Mouse (Mus musculus): ENCODE measurements around the gene Rbp7.
A peak's percentile ranks its signal among the peaks of the same experiment; 100 is the strongest.
"Not testable (repeated sequence)": the region's sequence is repeated elsewhere in the genome, so short reads cannot be mapped to it uniquely, and the experiment has no call there.

Gene Rbp7

DNA sequence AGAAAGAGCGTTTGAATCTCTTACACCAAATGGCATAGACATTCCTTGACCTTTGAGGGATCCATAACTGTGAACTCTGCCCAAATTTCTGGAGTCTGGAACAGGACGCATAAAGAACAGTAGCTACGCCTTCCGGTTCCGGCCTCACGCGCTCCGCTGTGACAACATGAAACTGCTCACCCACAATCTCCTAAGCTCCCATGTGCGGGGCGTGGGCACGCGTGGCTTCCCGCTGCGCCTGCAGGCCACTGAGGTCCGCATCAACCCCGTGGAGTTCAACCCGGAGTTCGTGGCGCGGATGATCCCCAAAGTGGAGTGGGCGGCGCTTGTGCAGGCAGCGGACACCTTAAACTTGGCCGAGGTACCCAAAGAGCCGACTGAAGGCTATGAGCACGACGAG, 2.4 kb upstream of the Rbp7 start:
- not testable (repeated sequence) for DNase-seq (ENCODE audit: low spot score)

- no peak for DNase-seq (ENCODE audit: low spot score)
These were observed 515 bp downstream of the Rbp7 start for GRCm38 (mm10) chr4:149454263-149454662.

DNA sequence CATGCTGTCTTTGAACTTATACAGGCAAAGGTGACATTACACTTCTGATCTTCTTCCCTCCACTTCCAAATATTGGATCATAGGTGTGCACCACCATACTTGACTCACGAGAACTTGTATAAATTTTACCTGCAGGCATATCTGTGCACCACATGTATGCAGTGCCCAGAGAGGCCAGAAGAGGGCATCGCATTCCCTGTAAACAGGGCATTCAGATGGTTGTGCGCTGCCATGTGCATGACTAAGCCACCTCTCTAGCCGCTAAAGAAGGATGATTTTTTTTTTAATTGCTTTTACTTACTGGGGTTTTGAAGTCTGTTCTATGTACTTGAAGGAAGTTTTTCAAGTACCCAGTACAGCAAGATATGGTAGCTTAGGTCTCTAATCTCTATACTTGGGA, 1.1 kb downstream of the Rbp7 start:
- DNase-seq (ENCODE audit: low spot score), result no peak

DNA sequence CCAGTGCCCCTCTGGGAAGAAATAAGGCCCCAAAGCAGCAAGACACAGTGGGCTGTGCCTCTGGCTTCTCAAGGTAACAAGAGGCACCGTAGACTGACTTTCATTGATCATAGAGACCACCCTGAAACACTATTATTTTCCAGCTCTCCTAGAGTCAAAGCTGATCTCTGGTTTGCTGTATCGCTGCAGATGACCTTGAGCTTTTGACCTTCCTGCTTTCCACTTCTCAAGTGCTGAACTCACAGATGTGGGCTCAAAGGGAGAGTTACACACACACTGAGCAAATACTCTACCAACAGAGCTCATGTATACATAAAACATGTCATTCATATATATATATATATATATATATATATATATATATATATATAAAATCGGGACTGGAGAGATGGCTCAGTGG, 4.1 kb downstream of the Rbp7 start:
- no peak for DNase-seq (ENCODE audit: low spot score)

GRCm38 (mm10) chr4:149446309-149446708, 8.5 kb downstream of the Rbp7 start:
- no peak for DNase-seq (ENCODE audit: low spot score)

- DNase-seq (ENCODE audit: low spot score), result peak; percentile 72
These were observed 8.9 kb downstream of the Rbp7 start for GRCm38 (mm10) chr4:149445868-149446267.

GRCm38 (mm10) chr4:149444964-149445701, 9.6 kb downstream of the Rbp7 start:
- DNase-seq (ENCODE audit: low spot score), result peak; percentile 93

- no peak for DNase-seq (ENCODE audit: low spot score)
These were observed 10.3 kb downstream of the Rbp7 start for GRCm38 (mm10) chr4:149444465-149444864.

GRCm38 (mm10) chr4:149442436-149442835, 12.3 kb downstream of the Rbp7 start:
- DNase-seq (ENCODE audit: low spot score), result no peak

- DNase-seq (ENCODE audit: low spot score), result no peak
These were observed 14.2 kb downstream of the Rbp7 start for GRCm38 (mm10) chr4:149440576-149440975.

- not testable (repeated sequence) for DNase-seq (ENCODE audit: low spot score)
These were observed 22.9 kb downstream of the Rbp7 start for GRCm38 (mm10) chr4:149431887-149432286.

- DNase-seq (ENCODE audit: low spot score), result no peak
These were observed 25.2 kb downstream of the Rbp7 start for GRCm38 (mm10) chr4:149429592-149429991.

DNA sequence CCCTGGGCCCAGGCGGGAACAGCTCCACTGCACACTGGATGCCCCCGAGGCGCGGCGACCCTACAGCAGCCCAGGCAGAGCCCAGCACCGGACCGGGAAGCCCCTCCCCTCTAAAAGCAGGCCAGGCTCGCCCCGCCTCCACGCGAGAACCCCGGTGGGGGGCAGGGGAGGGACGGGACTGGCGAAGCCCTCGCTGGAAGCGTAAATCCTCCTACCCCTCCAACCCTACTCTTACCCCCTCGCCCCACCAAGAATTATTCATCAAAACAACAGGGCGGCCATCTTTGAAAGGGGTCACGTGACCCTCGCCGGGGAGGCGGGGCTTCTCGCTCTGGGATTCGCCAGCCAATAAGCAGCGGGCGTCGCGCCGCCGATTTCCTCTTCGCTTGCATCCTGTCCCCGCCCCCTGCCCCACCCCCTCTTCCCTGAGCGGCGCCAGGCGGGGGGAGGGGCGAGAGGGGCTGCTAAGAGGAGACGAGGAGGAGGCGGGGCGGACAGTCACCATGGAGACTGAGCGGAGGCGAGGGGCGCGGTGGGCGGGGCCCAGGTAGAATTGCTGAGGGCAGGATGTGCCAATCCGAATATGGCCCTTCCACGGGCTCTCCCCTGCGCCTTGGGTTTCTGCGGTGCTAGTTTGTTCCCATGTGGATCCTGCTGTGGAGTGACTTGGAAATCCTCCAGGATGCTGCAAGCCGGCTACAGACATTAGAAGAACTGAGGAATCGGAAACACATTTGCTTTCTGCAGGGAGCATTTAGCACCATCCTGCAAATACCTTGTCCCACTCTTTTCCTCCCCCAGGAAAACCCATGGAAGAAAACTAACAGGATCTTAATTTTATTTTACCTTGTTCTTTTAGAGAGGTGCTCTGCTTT, 28.2 kb downstream of the Rbp7 start, which contains the start of gene Ube4b:
Gene Ube4b (minus strand): TSS at position 425 of the 875 bp plus-strand sequence.
- DNase-seq (ENCODE audit: low spot score), result peak; percentile 100

GRCm38 (mm10) chr4:149425801-149426292, 28.9 kb downstream of the Rbp7 start:
- no peak for DNase-seq (ENCODE audit: low spot score)

DNA sequence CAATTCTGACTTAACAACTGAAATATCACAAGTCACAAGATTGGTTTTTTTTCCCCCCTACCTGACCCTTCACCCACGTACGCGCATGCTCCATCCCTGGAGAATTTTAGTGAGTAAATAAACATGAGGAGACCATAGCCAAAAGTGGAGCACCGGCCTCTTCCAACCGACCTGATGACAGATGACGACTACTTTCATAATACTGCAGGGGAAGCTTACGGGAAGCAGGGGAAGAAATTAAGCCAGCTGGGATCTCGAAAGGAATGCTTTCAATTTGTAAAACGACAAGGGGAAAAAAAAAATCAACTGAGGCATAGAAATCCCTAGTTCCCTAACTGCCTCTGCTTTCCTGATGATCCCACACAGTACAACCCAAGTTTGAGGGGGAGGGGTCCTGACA, 30.0 kb downstream of the Rbp7 start:
- DNase-seq (ENCODE audit: low spot score), result no peak

DNA sequence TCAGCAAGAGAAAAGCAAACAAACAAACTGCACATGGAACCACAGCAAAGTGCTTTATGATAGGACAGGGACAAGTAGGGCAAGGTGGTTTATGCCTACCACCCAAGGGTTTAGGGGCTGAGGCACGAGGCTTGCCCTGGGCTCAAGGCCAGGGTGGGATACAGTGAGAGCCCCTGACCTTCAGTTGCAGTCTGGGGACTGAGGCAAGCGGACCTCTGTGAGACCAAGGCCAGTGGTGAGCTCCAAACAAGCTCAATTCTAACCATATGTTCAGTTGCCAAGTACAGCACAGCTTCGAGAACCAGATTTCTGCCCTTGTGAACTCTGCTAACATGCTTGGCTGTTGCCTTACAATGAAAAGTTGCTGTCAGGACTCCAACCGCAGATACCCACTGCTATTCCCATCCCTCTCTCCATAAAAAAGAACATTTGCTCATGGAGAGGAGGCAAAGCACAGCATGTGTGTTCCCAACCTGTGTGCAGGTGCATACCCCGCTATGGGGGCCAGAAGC, 36.9 kb downstream of the Rbp7 start:
- no peak for DNase-seq (ENCODE audit: low spot score)

- no peak for DNase-seq (ENCODE audit: low spot score)
These were observed 37.8 kb downstream of the Rbp7 start for GRCm38 (mm10) chr4:149416986-149417385.

GRCm38 (mm10) chr4:149416417-149416816, 38.4 kb downstream of the Rbp7 start:
- DNase-seq (ENCODE audit: low spot score), result no peak

DNA sequence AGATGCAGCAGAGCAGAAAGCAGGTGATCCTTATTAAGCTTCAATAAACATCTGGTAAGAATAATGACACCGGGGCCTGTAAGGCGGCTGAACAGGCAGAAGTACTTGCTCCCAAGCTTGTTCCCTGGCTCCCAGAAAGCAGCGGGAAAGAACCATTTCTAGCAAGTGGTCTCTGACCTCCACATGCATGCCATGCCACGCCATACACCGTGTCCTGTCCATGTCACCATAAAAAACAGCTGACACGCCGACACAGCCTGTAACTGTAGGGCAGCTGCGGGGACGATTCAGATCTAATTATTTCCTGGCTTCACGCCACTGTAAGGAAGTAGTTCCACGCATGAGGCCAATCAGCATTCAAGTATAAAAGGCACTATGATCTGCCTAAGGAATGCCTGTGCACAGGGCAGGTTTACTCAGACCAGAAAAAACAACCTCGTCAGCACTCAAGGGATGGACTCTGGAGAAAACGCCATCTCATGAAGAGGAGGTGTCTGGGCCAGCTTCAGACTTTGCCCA, 39.1 kb downstream of the Rbp7 start:
- DNase-seq (ENCODE audit: low spot score), result peak; percentile 78

GRCm38 (mm10) chr4:149414259-149414658, 40.5 kb downstream of the Rbp7 start:
- no peak for DNase-seq (ENCODE audit: low spot score)

DNA sequence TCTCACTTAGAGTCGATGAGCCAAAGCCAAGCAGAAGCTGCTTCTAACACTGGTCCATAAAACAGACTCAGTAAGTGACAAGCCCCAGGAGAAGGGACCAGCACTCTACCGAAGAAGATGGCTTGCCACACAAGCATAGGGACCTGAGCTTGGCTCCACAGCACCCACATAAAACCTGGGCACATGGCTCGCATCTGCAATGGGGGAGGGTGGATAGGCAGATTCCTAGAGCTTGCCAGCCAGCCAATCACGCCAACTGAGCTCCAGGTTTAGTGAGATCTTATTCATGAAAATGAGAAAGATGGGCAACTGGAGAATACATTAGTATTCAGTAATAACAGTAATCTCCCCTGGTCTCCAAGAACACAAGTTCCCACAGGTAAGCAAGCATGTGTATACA, 45.0 kb downstream of the Rbp7 start:
- DNase-seq (ENCODE audit: low spot score), result no peak

DNA sequence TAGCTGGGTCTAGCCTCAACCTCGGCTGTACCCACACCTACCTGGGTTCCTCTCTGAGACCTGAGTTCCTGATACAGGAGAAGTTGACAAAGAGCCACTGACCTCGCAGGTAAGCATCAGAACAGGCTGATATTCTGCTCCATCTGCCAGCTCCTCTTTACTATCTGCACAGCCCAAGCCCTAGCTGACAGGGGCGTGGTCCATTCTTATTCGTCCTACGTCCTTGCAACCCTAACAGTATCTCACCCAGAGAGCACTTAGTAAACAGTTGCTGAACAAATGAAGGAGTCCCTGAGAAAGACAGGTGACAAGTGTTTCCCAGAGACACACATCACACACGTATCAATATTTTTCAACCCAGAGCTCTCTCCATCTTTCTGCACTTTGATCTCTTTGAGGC, 46.4 kb downstream of the Rbp7 start:
- no peak for DNase-seq (ENCODE audit: low spot score)

GRCm38 (mm10) chr4:149407461-149407860, 47.3 kb downstream of the Rbp7 start:
- no peak for DNase-seq (ENCODE audit: low spot score)
